Mouse (Mus musculus) MEL (cell line): ENCODE data around the gene Prpsap1. TPM values are rescaled to one million over a fixed set of nuclear protein-coding genes. Genes with fewer than 3 reads are reported as not detected.

ENCODE experiments used
- DNase-seq: peaks from one replicate; pipeline ENCODE4 v3.0.0; 2011; ENCODE audit warnings: low read depth, low spot score
- H3K27ac ChIP-seq: 2 replicates; pipeline ENCODE4 v1.5.1; 2012; ENCODE audit warnings: low read depth, mild to moderate bottlenecking, control low read depth, low read length, moderate library complexity; ENCODE audit not compliant: control insufficient read depth
- H3K27me3 ChIP-seq, 2 experiments: fragments of 150-350 bp in 1 of 2; sonication (generic) in 1 of 2; 2 replicates each; pipeline ENCODE4 v1.6.1; 2012; ENCODE audit warnings: low read length in 2 of 2, mild to moderate bottlenecking in 2 of 2, improper control_type of control experiment in 1 of 2, moderate library complexity in 1 of 2; ENCODE audit not compliant: insufficient read depth in 2 of 2, control insufficient read depth in 1 of 2
- H3K36me3 ChIP-seq, 2 experiments: 2 replicates each; pipeline ENCODE4 v1.6.1; 2012 to 2014; ENCODE audit warnings: low read length in 2 of 2, improper control_type of control experiment in 1 of 2, inconsistent platforms in 1 of 2, mild to moderate bottlenecking in 1 of 2; ENCODE audit not compliant: insufficient read depth in 2 of 2, control insufficient read depth in 1 of 2
- H3K4me1 ChIP-seq, 2 experiments: fragments of 150-350 bp in 1 of 2; sonication (generic) in 1 of 2; 2 replicates each; pipeline ENCODE4 v1.6.1; 2012; ENCODE audit warnings: low read length in 2 of 2, improper control_type of control experiment in 1 of 2, mild to moderate bottlenecking in 1 of 2; ENCODE audit not compliant: insufficient read depth in 2 of 2, control insufficient read depth in 1 of 2
- H3K4me3 ChIP-seq, 2 experiments: fragments of 150-350 bp in 1 of 2; sonication (generic) in 1 of 2; 2 replicates each; pipeline ENCODE4 v1.5.1; 2012; ENCODE audit warnings: low read depth in 2 of 2, low read length in 2 of 2, mild to moderate bottlenecking in 2 of 2, moderate library complexity in 2 of 2, control low read depth in 1 of 2, improper control_type of control experiment in 1 of 2; ENCODE audit not compliant: control insufficient read depth in 1 of 2, insufficient read depth in 1 of 2
- H3K79me2 ChIP-seq: 2 replicates; pipeline ENCODE4 v1.6.1; 2012; ENCODE audit warnings: mild to moderate bottlenecking, low read length, moderate library complexity; ENCODE audit not compliant: control insufficient read depth, poor library complexity, insufficient read depth
- H3K9ac ChIP-seq: 2 replicates; pipeline ENCODE4 v1.6.1; 2012; ENCODE audit warnings: low read depth, mild to moderate bottlenecking, control low read depth, low read length, moderate library complexity; ENCODE audit not compliant: control insufficient read depth, poor library complexity, severe bottlenecking
- H3K9me3 ChIP-seq: fragments of 150-350 bp; sonication (generic); replicated peaks from 2 replicates; pipeline ENCODE4 v1.6.1; 2012; ENCODE audit warnings: mild to moderate bottlenecking, low read length, improper control_type of control experiment, moderate library complexity; ENCODE audit not compliant: insufficient read depth
- BHLHE40 ChIP-seq: IDR thresholded peaks from 2 replicates; pipeline ENCODE4 v1.6.1; 2012; ENCODE audit warnings: low read depth, mild to moderate bottlenecking, inconsistent platforms, low read length, improper control_type of control experiment, borderline replicate concordance
- CHD1 ChIP-seq: IDR thresholded peaks from 2 replicates; pipeline ENCODE4 v1.6.1; 2012; ENCODE audit warnings: low read depth, mild to moderate bottlenecking, inconsistent platforms, low read length, improper control_type of control experiment
- CHD2 ChIP-seq: IDR thresholded peaks from 2 replicates; pipeline ENCODE4 v1.6.1; 2011; ENCODE audit warnings: low read length, improper control_type of control experiment
- CTCF ChIP-seq, 3 experiments: IDR thresholded peaks in 2 of 3; conservative IDR thresholded peaks in 1 of 3; 2 replicates each; pipeline ENCODE4 v1.5.1; 2011 to 2012; ENCODE audit warnings: low read length in 3 of 3, low read depth in 2 of 3, mild to moderate bottlenecking in 2 of 3, improper control_type of control experiment in 1 of 3, inconsistent platforms in 1 of 3, mixed read lengths in 1 of 3, moderate library complexity in 1 of 3; ENCODE audit not compliant: control insufficient read depth in 1 of 3, insufficient read depth in 1 of 3, poor library complexity in 1 of 3, severe bottlenecking in 1 of 3
- ELF1 ChIP-seq: IDR thresholded peaks from 2 replicates; pipeline ENCODE4 v1.6.1; 2014; ENCODE audit warnings: low read depth, mild to moderate bottlenecking, inconsistent platforms, low read length, improper control_type of control experiment, moderate library complexity
- EP300 ChIP-seq, 2 experiments: IDR thresholded peaks; 2 replicates each; pipeline ENCODE4 v1.6.1; 2011; ENCODE audit warnings: improper control_type of control experiment in 2 of 2, low read length in 2 of 2, low read depth in 1 of 2, mild to moderate bottlenecking in 1 of 2
- ETS1 ChIP-seq: IDR thresholded peaks from 2 replicates; pipeline ENCODE4 v1.6.1; 2012; ENCODE audit warnings: low read depth, mild to moderate bottlenecking, inconsistent platforms, low read length, improper control_type of control experiment, moderate library complexity
- GABPA ChIP-seq: IDR thresholded peaks from 2 replicates; pipeline ENCODE4 v1.6.1; 2012; ENCODE audit warnings: low read depth, mild to moderate bottlenecking, inconsistent platforms, low read length, improper control_type of control experiment, moderate library complexity
- GATA1 ChIP-seq: IDR thresholded peaks from 2 replicates; pipeline ENCODE4 v1.6.1; 2011; ENCODE audit warnings: low read depth, low read length, improper control_type of control experiment
- MAX ChIP-seq: IDR thresholded peaks from 2 replicates; pipeline ENCODE4 v1.6.1; 2011; ENCODE audit warnings: low read length, improper control_type of control experiment
- MAZ ChIP-seq: IDR thresholded peaks from 2 replicates; pipeline ENCODE4 v1.6.1; 2012; ENCODE audit warnings: low read depth, mild to moderate bottlenecking, inconsistent platforms, low read length, improper control_type of control experiment
- MEF2A ChIP-seq: IDR thresholded peaks from 2 replicates; pipeline ENCODE4 v1.6.1; 2014; ENCODE audit warnings: low read depth, mild to moderate bottlenecking, inconsistent platforms, low read length, improper control_type of control experiment; ENCODE audit not compliant: poor library complexity, insufficient replicate concordance, severe bottlenecking; ENCODE audit errors: extremely low read depth
- MXI1 ChIP-seq: IDR thresholded peaks from 2 replicates; pipeline ENCODE4 v1.6.1; 2011; ENCODE audit warnings: mild to moderate bottlenecking, low read depth, low read length, improper control_type of control experiment
- MYC ChIP-seq: IDR thresholded peaks from 2 replicates; pipeline ENCODE4 v1.6.1; 2011; ENCODE audit warnings: low read depth, mild to moderate bottlenecking, low read length, improper control_type of control experiment, moderate library complexity
- NELFE ChIP-seq: IDR thresholded peaks from 2 replicates; pipeline ENCODE4 v1.6.1; 2011; ENCODE audit warnings: low read depth, low read length, improper control_type of control experiment
- NRF1 ChIP-seq: IDR thresholded peaks from 2 replicates; pipeline ENCODE4 v1.6.1; 2014; ENCODE audit warnings: low read depth, mild to moderate bottlenecking, inconsistent platforms, low read length, improper control_type of control experiment, moderate library complexity; ENCODE audit not compliant: poor library complexity, insufficient read depth, severe bottlenecking
- POLR2A ChIP-seq, 2 experiments: IDR thresholded peaks; 2 replicates each; pipeline ENCODE4 v1.6.1; 2011 to 2012; ENCODE audit warnings: low read length in 2 of 2, mild to moderate bottlenecking in 2 of 2, control low read depth in 1 of 2, improper control_type of control experiment in 1 of 2, low read depth in 1 of 2, moderate library complexity in 1 of 2; ENCODE audit not compliant: control insufficient read depth in 1 of 2, insufficient read depth in 1 of 2, poor library complexity in 1 of 2
- POLR2AphosphoS2 ChIP-seq: IDR thresholded peaks from 2 replicates; pipeline ENCODE4 v1.6.1; 2011; ENCODE audit warnings: low read length, improper control_type of control experiment
- POLR2AphosphoS5 ChIP-seq: IDR thresholded peaks from 2 replicates; pipeline ENCODE4 v1.6.1; 2012; ENCODE audit warnings: low read depth, borderline replicate concordance, mild to moderate bottlenecking, inconsistent platforms, low read length, moderate library complexity, mixed read lengths
- RAD21 ChIP-seq: IDR thresholded peaks from 2 replicates; pipeline ENCODE4 v1.6.1; 2011; ENCODE audit warnings: mild to moderate bottlenecking, low read depth, low read length, improper control_type of control experiment
- RCOR1 ChIP-seq: IDR thresholded peaks from 2 replicates; pipeline ENCODE4 v1.6.1; 2012; ENCODE audit warnings: low read depth, mild to moderate bottlenecking, inconsistent platforms, low read length, improper control_type of control experiment
- SIN3A ChIP-seq: IDR thresholded peaks from 2 replicates; pipeline ENCODE4 v1.6.1; 2012; ENCODE audit warnings: low read length, improper control_type of control experiment, inconsistent platforms
- SMC3 ChIP-seq: IDR thresholded peaks from 2 replicates; pipeline ENCODE4 v1.6.1; 2011; ENCODE audit warnings: low read depth, low read length, improper control_type of control experiment
- TAL1 ChIP-seq: IDR thresholded peaks from 2 replicates; pipeline ENCODE4 v1.6.1; 2012; ENCODE audit warnings: mild to moderate bottlenecking, inconsistent platforms, low read length, moderate library complexity, mixed read lengths
- TBP ChIP-seq: IDR thresholded peaks from 2 replicates; pipeline ENCODE4 v1.8.0; 2011; ENCODE audit warnings: low read depth, low read length, improper control_type of control experiment
- TCF12 ChIP-seq: IDR thresholded peaks from 2 replicates; pipeline ENCODE4 v1.6.1; 2014; ENCODE audit warnings: low read depth, mild to moderate bottlenecking, inconsistent platforms, low read length, improper control_type of control experiment, moderate library complexity
- USF2 ChIP-seq, 2 experiments: IDR thresholded peaks; 2 replicates each; pipeline ENCODE4 v1.6.1; 2011 to 2012; ENCODE audit warnings: improper control_type of control experiment in 2 of 2, low read length in 2 of 2, borderline replicate concordance in 1 of 2, inconsistent platforms in 1 of 2, low read depth in 1 of 2, mild to moderate bottlenecking in 1 of 2; ENCODE audit not compliant: insufficient read depth in 1 of 2
- polyA plus RNA-seq, 2 experiments: library from polyadenylated mRNA; stranded (reverse) in 1 of 2; unstranded in 1 of 2; fragments of >175 nt in 1 of 2; fragments of >200 nt in 1 of 2; gene quantifications; 2 replicates each; pipeline versions ENCODE4 v1.2.1 to v1.2.4; 2012; ENCODE audit warnings: low replicate concordance in 2 of 2, low read depth in 1 of 2; ENCODE audit not compliant: insufficient read length in 2 of 2, insufficient read depth in 1 of 2, missing spikeins in 1 of 2
- total RNA-seq: library from RNA; depleted of rRNA; stranded (reverse); fragments of 300-350 nt; gene quantifications from 2 replicates; pipeline ENCODE4 v1.2.3, GENCODE M21; 2012

Gene Prpsap1
- total and polyA plus RNA-seq, 3 experiments = 112 to 155 TPM; not detected in 1

DNA sequence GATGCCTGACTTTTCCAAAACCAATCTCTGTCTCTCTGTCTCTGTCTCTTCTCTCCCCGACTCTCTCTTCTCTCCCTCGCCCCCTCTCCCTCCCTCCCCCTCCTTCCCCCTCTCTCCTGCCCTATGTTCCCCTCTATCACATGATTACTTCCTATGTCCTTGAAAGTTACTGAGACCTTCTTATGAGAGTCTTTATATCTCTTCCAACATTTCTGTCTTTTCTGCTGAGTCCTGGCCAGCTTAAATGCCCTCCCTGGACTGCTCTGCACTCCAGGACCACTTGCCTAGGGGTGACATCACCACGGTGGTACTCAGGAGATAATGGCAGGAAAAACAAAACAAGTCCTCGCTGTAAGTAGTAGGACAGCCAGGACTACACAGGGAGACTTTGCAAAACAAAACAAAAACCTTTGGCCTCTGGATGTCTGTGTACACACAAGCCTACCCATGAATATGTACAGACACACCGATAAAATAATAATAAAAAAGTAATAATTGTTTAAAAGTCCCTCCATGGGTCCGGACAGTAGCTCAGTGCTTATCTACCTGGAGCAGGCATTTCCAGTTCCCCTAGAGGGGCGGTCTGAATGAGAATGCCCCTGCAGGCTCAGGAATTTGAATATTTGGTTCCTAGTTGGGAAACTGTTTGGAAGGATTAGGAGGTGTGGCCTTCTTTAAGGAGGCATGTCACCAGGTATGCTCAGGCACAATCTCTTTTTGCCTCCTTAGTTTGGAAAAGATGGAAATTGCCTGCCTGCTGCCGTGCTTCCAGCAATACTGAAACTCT, 69.2 kb downstream of the Prpsap1 start:
- H3K27ac ChIP-seq = peak overlapping the region; percentile 81
- H3K9me3 ChIP-seq = no peaks in the 10 kb centered on the region
- H3K4me3 ChIP-seq = peak overlapping the region; percentile 56 to 62
- H3K4me1 ChIP-seq = peaks cover 22 to 37% of the 10 kb centered on the region in 2 experiments
- peak; percentile 57 for DNase-seq
- H3K79me2 ChIP-seq = no peaks in the 10 kb centered on the region
- no peaks in the 10 kb centered on the region for H3K27me3 ChIP-seq
- peaks cover 0 to 32% of the 10 kb centered on the region in 2 experiments; a peak in 2 of 4 replicates for H3K36me3 ChIP-seq
- peak overlapping the region; percentile 70 for H3K9ac ChIP-seq
- no peak for TF ChIP-seq NRF1
- TF ChIP-seq TCF12 = 0 out of 2 replicates have a peak, but pooled peaks have one; percentile 40
- TF ChIP-seq CHD1 = no peak
- peak; percentile 53; the same call in 1 of the 2 replicates for TF ChIP-seq GATA1
- no peak for TF ChIP-seq GABPA
- TF ChIP-seq ETS1 = no peak
- no peak for TF ChIP-seq MYC
- no peak for TF ChIP-seq RAD21
- TF ChIP-seq TAL1 = peak; percentile 69

DNA sequence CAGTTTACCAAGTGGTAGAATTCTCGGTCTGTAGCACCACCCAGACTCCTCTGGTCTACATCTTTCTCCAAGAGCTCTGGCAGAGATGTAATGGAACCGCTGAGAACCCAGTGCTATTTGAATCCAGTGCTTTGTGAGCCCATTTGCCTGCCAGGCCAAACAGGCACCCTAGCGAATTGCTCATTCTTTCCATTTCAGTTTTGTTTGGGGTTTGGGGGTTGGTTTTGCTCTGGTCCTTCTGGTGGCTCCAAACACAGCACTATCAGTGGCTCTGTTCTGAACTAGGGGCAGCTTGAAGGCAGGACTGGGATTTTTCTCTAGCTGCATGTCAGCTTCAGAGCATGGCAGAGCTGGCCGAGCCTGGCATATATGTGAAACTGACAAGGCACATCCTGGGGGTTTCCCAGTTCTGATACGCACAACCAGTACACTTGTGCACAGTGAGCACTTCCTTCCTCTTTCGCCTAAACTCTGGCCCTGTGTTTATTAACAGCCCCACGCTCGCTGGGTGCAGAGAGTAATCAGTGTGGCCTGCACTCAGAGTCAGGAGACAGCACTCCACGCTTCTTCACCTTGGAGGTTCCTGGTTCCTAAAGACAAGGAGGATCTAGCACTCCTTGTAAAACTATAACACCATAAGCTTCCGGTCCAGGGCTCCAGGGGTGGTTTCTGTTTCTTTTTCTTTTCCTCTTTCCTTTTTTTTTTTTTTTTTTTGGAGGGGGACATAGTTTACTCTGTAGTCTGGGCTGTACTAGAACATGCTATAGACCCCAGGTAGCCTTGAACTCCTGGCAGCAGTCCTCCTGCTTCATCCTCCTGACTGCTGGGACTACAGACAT, 70.0 kb downstream of the Prpsap1 start:
- peak overlapping the region; percentile 79 for H3K27ac ChIP-seq
- peak; percentile 93 for DNase-seq
- H3K9ac ChIP-seq = peak overlapping the region; percentile 70
- TF ChIP-seq RCOR1 (peak; percentile 71), NELFE (peak; percentile 73), EP300 (IDR thresholded peaks at IDR 0.05; ENCODE audit: low read depth in 1 of 2, low read length in 2 of 2) (peak; percentile 33 to 63; a peak in 3 of 4 replicates), USF2 (IDR thresholded peaks at IDR 0.05; ENCODE audit: borderline replicate concordance in 1 of 2, insufficient read depth in 1 of 2, low read depth in 1 of 2, low read length in 2 of 2) (no peak), SIN3A (peak; percentile 89), POLR2A (IDR thresholded peaks at IDR 0.05; ENCODE audit: control insufficient read depth in 1 of 2, insufficient read depth in 1 of 2, low read depth in 1 of 2, low read length in 2 of 2, poor library complexity in 1 of 2) (peak; percentile 50 to 79; a peak in 3 of 4 replicates), MYC (peak; percentile 84; the same call in 1 of the 2 replicates), CHD1 (no peak), POLR2AphosphoS5 (no peak), MAZ (peak; percentile 65; the same call in 1 of the 2 replicates), MAX (peak; percentile 86), GATA1 (peak; percentile 2; the same call in 1 of the 2 replicates), NRF1 (peak; percentile 58), MEF2A (no peak), TBP (peak; percentile 92), SMC3 (no peak), CTCF (IDR thresholded peaks at IDR 0.05 in 2 of 3, conservative IDR thresholded peaks at IDR 0.05 in 1 of 3; ENCODE audit: control insufficient read depth in 1 of 3, insufficient read depth in 1 of 3, low read depth in 2 of 3, low read length in 3 of 3, poor library complexity in 1 of 3, severe bottlenecking in 1 of 3) (no peak), CHD2 (no peak), TCF12 (peak; percentile 63), ELF1 (peak; percentile 77), MXI1 (peak; percentile 91), BHLHE40 (no peak), POLR2AphosphoS2 (peak; percentile 54; the same call in 1 of the 2 replicates)

More for the DNA sequence above, 70.0 kb downstream of the Prpsap1 start:
- Histone ChIP-seq H3K79me2 (no peaks in the 10 kb centered on the region), H3K9me3 (no peaks in the 10 kb centered on the region), H3K36me3 (peaks cover 0 to 24% of the 10 kb centered on the region in 2 experiments; a peak in 2 of 4 replicates), H3K27me3 (no peaks in the 10 kb centered on the region), H3K4me3 (peak overlapping the region; percentile 56 to 62), H3K4me1 (peaks cover 16 to 29% of the 10 kb centered on the region in 2 experiments)
